Mouse (Mus musculus): ENCODE data around the gene Dus1l.

DNA sequence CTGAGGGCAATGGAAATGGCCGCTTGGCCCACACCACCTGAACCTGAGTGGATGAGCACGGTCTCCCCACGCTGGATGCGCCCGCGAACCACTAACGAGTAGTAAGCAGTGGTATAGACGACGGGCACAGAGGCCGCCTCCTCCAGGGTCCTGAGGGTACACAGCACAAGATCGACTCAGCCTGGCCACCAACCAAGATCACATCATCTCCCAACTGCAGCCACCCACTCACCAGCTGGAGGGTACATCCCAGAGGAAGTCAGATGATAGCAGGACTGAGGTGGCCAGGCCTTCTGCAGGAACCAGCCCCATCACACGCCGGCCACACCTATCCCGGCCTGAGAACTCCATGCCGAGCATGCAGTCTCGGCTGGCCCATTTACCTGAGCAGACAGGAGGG is 15.9 kb upstream of the Dus1l start:
- TF ChIP-seq CTCF (IDR thresholded peaks at IDR 0.05; ENCODE audit: low read depth) (no peak), EP300 (optimal IDR thresholded peaks at IDR 0.05) (no peak)
